ENCODE assay signal across 12 mouse cellular contexts in the genomic region with DNA sequence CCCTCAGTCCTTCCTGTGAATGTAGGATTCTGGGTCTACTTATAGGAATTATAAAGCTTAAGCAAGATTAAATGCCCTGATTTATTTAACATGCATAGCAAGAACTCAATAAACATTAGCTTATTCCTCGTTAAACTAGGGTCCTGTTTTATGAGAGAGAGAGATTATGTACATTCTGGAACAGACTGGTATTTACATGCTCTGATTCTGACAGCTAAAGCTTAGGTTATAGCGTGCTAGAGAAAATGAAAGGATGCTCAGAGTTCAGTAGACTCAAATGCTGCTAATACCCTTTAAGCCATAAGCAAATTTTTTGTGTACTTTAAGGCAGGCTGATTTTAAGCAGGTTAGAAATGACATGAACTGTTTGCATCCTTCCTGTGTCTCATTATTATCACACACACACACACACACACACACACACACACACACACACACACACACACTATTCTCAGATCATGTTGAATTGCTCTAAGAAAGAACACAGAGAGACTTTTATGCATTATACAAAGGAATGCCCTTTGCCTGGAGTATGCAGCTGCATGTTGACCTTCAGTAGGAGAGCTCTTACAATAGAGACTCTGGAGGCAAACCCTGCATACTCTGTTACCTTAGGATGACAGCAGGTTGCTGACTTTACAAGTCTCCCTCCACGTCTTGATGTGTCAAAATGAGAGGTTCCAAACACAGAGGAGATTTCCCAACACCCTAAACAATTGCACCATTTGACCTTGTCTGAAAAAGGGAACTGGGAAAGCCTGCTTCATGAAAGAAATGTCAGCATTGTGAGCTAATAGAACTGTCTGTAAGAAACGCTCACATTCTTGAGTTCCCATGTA.
A peak's percentile ranks its signal among the peaks of the same experiment; 100 is the strongest.
DNase-seq lines count a peak whose midpoint lies in the region; ATAC-seq and TF ChIP-seq lines count a peak whose summit lies in the region.
"Had no signal": no experiment of that assay in that cellular context is flagged by ENCODE, and none has a peak within 500 bp of the region (broad histone marks: within the 10 kb centered on the region; RNA-seq: fewer than 3 reads in every experiment).

No protein-coding gene starts in this region.

- TF ChIP-seq POLR2A in CH12.LX (IDR thresholded peaks at IDR 0.05; ENCODE audit: low read depth, low read length): no peak

- WGBS in forebrain, embryonic 13.5 days: 20% methylated on average over 4 of the region's 4 CpGs
- WGBS in forebrain, embryonic 15.5 days: 18% methylated on average over 4 of the region's 4 CpGs
- 50% methylated on average over 4 of the region's 4 CpGs for WGBS in embryonic facial prominence, embryonic 10.5 days
- WGBS in hindbrain, postnatal 0 days: 34% methylated on average over 4 of the region's 4 CpGs
- WGBS in heart, embryonic 12.5 days: 62% methylated on average over 4 of the region's 4 CpGs

- no peaks in the 10 kb centered on the region for H3K36me3 ChIP-seq in forebrain, embryonic 13.5 days (ENCODE audit: poor library complexity, severe bottlenecking)
- no peaks in the 10 kb centered on the region for H3K36me3 ChIP-seq in forebrain, embryonic 15.5 days
- H3K36me3 ChIP-seq in CH12.LX (replicated peaks in 1 of 2; ENCODE audit: control insufficient read depth in 1 of 2, insufficient read depth in 1 of 2, low read length in 1 of 2): no peaks in the 10 kb centered on the region
- no peaks in the 10 kb centered on the region for H3K36me3 ChIP-seq in embryonic facial prominence, embryonic 10.5 days (replicated peaks)
- H3K36me3 ChIP-seq in hindbrain, postnatal 0 days (ENCODE audit: insufficient read depth, low read length): no peaks in the 10 kb centered on the region
- H3K36me3 ChIP-seq in heart, embryonic 12.5 days: no peaks in the 10 kb centered on the region

- no peak for TF ChIP-seq CTCF in CH12.LX (conservative IDR thresholded peaks at IDR 0.05 in 1 of 2, IDR thresholded peaks at IDR 0.05 in 1 of 2; ENCODE audit: low read depth in 2 of 2, low read length in 2 of 2)
- TF ChIP-seq CTCF in hindbrain, postnatal 0 days (IDR thresholded peaks at IDR 0.05; ENCODE audit: low read depth): no peak

- TF ChIP-seq EP300 in CH12.LX (IDR thresholded peaks at IDR 0.05; ENCODE audit: low read length): no peak

- no peak overlapping the region for H3K9ac ChIP-seq in forebrain, embryonic 13.5 days
- no peak overlapping the region for H3K9ac ChIP-seq in forebrain, embryonic 15.5 days (replicated peaks)
- no peak overlapping the region for H3K9ac ChIP-seq in CH12.LX (ENCODE audit: insufficient read depth, low read depth)
- H3K9ac ChIP-seq in hindbrain, postnatal 0 days (replicated peaks; ENCODE audit: low read length): no peak overlapping the region
- no peak overlapping the region for H3K9ac ChIP-seq in heart, embryonic 12.5 days

- ATAC-seq in forebrain, embryonic 13.5 days: peak; percentile 33; the same call in 1 of the 2 replicates
- no peak for ATAC-seq in forebrain, embryonic 15.5 days (replicated peaks)
- ATAC-seq in hindbrain, postnatal 0 days: 0 out of 2 replicates have a peak, but pooled peaks have one; percentile 55
- no peak for ATAC-seq in heart, embryonic 12.5 days (ENCODE audit: insufficient number of reproducible peaks, low FRiP score)
- ATAC-seq: CD4-positive, CD25-positive, alpha-beta regulatory T cell, adult 4 months had no signal

- H3K4me2 ChIP-seq in forebrain, embryonic 13.5 days: no peak overlapping the region
- no peak overlapping the region for H3K4me2 ChIP-seq in forebrain, embryonic 15.5 days (replicated peaks)
- no peak overlapping the region for H3K4me2 ChIP-seq in CH12.LX (ENCODE audit: insufficient read depth, low read depth, poor library complexity, severe bottlenecking)
- H3K4me2 ChIP-seq in hindbrain, postnatal 0 days (ENCODE audit: low read depth, low read length): no peak overlapping the region
- H3K4me2 ChIP-seq in heart, embryonic 12.5 days: no peak overlapping the region

- TF ChIP-seq RAD21 in CH12.LX (IDR thresholded peaks at IDR 0.05; ENCODE audit: low read depth, low read length): no peak

- DNase-seq in CH12.LX (ENCODE audit: extremely low read depth): peak; percentile 16
- DNase-seq in embryonic facial prominence, embryonic 10.5 days (ENCODE audit: low spot score): peak; percentile 14
- peak; percentile 8 for DNase-seq in hindbrain, postnatal 0 days (ENCODE audit: low spot score)
- no peak for DNase-seq in spleen, adult 12 weeks (ENCODE audit: low spot score)
- no peak for DNase-seq in spleen, postnatal 36 days (ENCODE audit: low spot score in 2 of 2)
- DNase-seq: heart, adult 18-20 months; kidney, postnatal 10 days; thymus, postnatal 36 days had no signal

- H3K79me2 ChIP-seq in CH12.LX (replicated peaks; ENCODE audit: control insufficient read depth, extremely low read depth, insufficient read depth, poor library complexity, severe bottlenecking): no peaks in the 10 kb centered on the region

- H3K4me1 ChIP-seq in forebrain, embryonic 13.5 days: peaks cover 20% of the 10 kb centered on the region
- H3K4me1 ChIP-seq in forebrain, embryonic 15.5 days: peaks cover 17% of the 10 kb centered on the region
- H3K4me1 ChIP-seq in CH12.LX (ENCODE audit: control insufficient read depth in 1 of 2, insufficient read depth in 2 of 2): peaks cover 0 to 20% of the 10 kb centered on the region in 2 experiments; a peak in 2 of 4 replicates
- peaks cover 27% of the 10 kb centered on the region for H3K4me1 ChIP-seq in embryonic facial prominence, embryonic 10.5 days
- peaks cover 14% of the 10 kb centered on the region; the same call in 1 of the 2 replicates for H3K4me1 ChIP-seq in hindbrain, postnatal 0 days (ENCODE audit: insufficient read depth, low read length)
- H3K4me1 ChIP-seq in heart, embryonic 12.5 days (replicated peaks): no peaks in the 10 kb centered on the region

- H3K27me3 ChIP-seq in forebrain, embryonic 13.5 days: no peaks in the 10 kb centered on the region
- no peaks in the 10 kb centered on the region for H3K27me3 ChIP-seq in forebrain, embryonic 15.5 days
- H3K27me3 ChIP-seq in CH12.LX (replicated peaks): no peaks in the 10 kb centered on the region
- no peaks in the 10 kb centered on the region for H3K27me3 ChIP-seq in embryonic facial prominence, embryonic 10.5 days (replicated peaks; ENCODE audit: low read depth, poor library complexity, severe bottlenecking)
- no peaks in the 10 kb centered on the region for H3K27me3 ChIP-seq in hindbrain, postnatal 0 days (ENCODE audit: insufficient read depth, low read length)
- no peaks in the 10 kb centered on the region for H3K27me3 ChIP-seq in heart, embryonic 12.5 days (replicated peaks)

- H3K27ac ChIP-seq in forebrain, embryonic 13.5 days: no peak overlapping the region
- no peak overlapping the region for H3K27ac ChIP-seq in forebrain, embryonic 15.5 days (replicated peaks)
- no peak overlapping the region for H3K27ac ChIP-seq in CH12.LX (ENCODE audit: insufficient read depth, low read depth)
- H3K27ac ChIP-seq in embryonic facial prominence, embryonic 10.5 days (replicated peaks): no peak overlapping the region
- no peak overlapping the region for H3K27ac ChIP-seq in hindbrain, postnatal 0 days
- no peak overlapping the region for H3K27ac ChIP-seq in heart, embryonic 12.5 days (ENCODE audit: poor library complexity, severe bottlenecking)

- H3K4me3 ChIP-seq in forebrain, embryonic 13.5 days: no peak overlapping the region
- no peak overlapping the region for H3K4me3 ChIP-seq in forebrain, embryonic 15.5 days
- H3K4me3 ChIP-seq in CH12.LX (replicated peaks in 1 of 3; ENCODE audit: low read depth in 2 of 3, low read length in 2 of 3, poor library complexity in 1 of 3): no peak overlapping the region
- H3K4me3 ChIP-seq in embryonic facial prominence, embryonic 10.5 days: no peak overlapping the region
- no peak overlapping the region for H3K4me3 ChIP-seq in hindbrain, postnatal 0 days (ENCODE audit: low read length)
- no peak overlapping the region for H3K4me3 ChIP-seq in heart, embryonic 12.5 days

- dilution Hi-C loops in CH12.LX (cut with MboI; ENCODE audit: extremely low pct_ligation_motif_present, extremely low pct_unique_long_range_greater_than_20kb, low sequenced_read_pairs): no loop called here

- no peaks in the 10 kb centered on the region for H3K9me3 ChIP-seq in forebrain, embryonic 13.5 days (replicated peaks)
- no peaks in the 10 kb centered on the region for H3K9me3 ChIP-seq in forebrain, embryonic 15.5 days
- no peaks in the 10 kb centered on the region for H3K9me3 ChIP-seq in CH12.LX (replicated peaks; ENCODE audit: low read length)
- no peaks in the 10 kb centered on the region for H3K9me3 ChIP-seq in embryonic facial prominence, embryonic 10.5 days
- H3K9me3 ChIP-seq in hindbrain, postnatal 0 days (ENCODE audit: low read length): no peaks in the 10 kb centered on the region
- no peaks in the 10 kb centered on the region for H3K9me3 ChIP-seq in heart, embryonic 12.5 days (replicated peaks)

- in situ Hi-C loops in CH12.LX (cut with MboI; ENCODE audit: low pct_ligation_motif_present, low pct_unique_long_range_greater_than_20kb, low sequenced_read_pairs): no loop called here

TF ChIP-seq in CH12.LX, 34 proteins besides CTCF, POLR2A, EP300 and RAD21:
- no peak for TF ChIP-seq CHD1 (IDR thresholded peaks at IDR 0.05; ENCODE audit: low read depth, low read length)
- TF ChIP-seq IRF4 (IDR thresholded peaks at IDR 0.05; ENCODE audit: low read depth, low read length): 0 out of 2 replicates have a peak, but pooled peaks have one; percentile 20
TF ChIP-seq in CH12.LX: peak in this region for 1.

Comparison
In these comparisons a context has a peak if more than half of its experiments do, and no peak if none do; other contexts are left out.
1. ATAC-seq: peak in forebrain, embryonic 13.5 days (single experiment) and hindbrain, postnatal 0 days (single experiment); none in forebrain, embryonic 15.5 days (single experiment) and heart, embryonic 12.5 days (single experiment).
2. DNase-seq: peak in CH12.LX (single experiment), embryonic facial prominence, embryonic 10.5 days (single experiment) and hindbrain, postnatal 0 days (single experiment); none in spleen, adult 12 weeks (single experiment) and spleen, postnatal 36 days (0 of 2).